Mouse (Mus musculus) T-cell, adult 2 months (primary cell): ENCODE data around the gene Ptdss2.
A peak's percentile ranks its signal among the peaks of the same experiment; 100 is the strongest.

ENCODE experiments used
- DNase-seq: peaks from one replicate; pipeline ENCODE4 v3.0.0; 2022; ENCODE audit warnings: low spot score

Ptdss2 gene

GRCm38 (mm10) chr7:141122689-141123516, 721 bp downstream of the Ptdss2 start:
- peak; percentile 86 for DNase-seq

GRCm38 (mm10) chr7:141123517-141123856, 1.3 kb downstream of the Ptdss2 start:
- DNase-seq = no peak

GRCm38 (mm10) chr7:141131024-141131820, 9.0 kb downstream of the Ptdss2 start:
- DNase-seq = peak; percentile 87

- no peak for DNase-seq
Measured at GRCm38 (mm10) chr7:141131904-141132755, 9.9 kb downstream of the Ptdss2 start.

GRCm38 (mm10) chr7:141141326-141141725, 19.1 kb downstream of the Ptdss2 start:
- no peak for DNase-seq

- DNase-seq = peak; percentile 52
Measured at GRCm38 (mm10) chr7:141143112-141143511, 20.9 kb downstream of the Ptdss2 start.

- DNase-seq = no peak
Measured at GRCm38 (mm10) chr7:141143861-141144260, 21.7 kb downstream of the Ptdss2 start.

GRCm38 (mm10) chr7:141144650-141145049, 22.5 kb downstream of the Ptdss2 start:
- DNase-seq = no peak

- DNase-seq = no peak
Measured at GRCm38 (mm10) chr7:141145403-141145802, 23.2 kb downstream of the Ptdss2 start.

- DNase-seq = no peak
Measured at GRCm38 (mm10) chr7:141146043-141146595, 23.9 kb downstream of the Ptdss2 start.

- no peak for DNase-seq
Measured at GRCm38 (mm10) chr7:141147044-141147443, 24.9 kb downstream of the Ptdss2 start.

- no peak for DNase-seq
Measured at GRCm38 (mm10) chr7:141148639-141149038, 26.5 kb downstream of the Ptdss2 start.

GRCm38 (mm10) chr7:141155362-141155761, 33.2 kb downstream of the Ptdss2 start:
- no peak for DNase-seq

GRCm38 (mm10) chr7:141164397-141164796, 42.2 kb downstream of the Ptdss2 start:
- no peak for DNase-seq

- DNase-seq = no peak
Measured at GRCm38 (mm10) chr7:141164850-141165249, 42.7 kb downstream of the Ptdss2 start.

- no peak for DNase-seq
Measured at GRCm38 (mm10) chr7:141167901-141168517, 45.8 kb downstream of the Ptdss2 start.

- peak; percentile 34 for DNase-seq
Measured at GRCm38 (mm10) chr7:141168518-141168953, 46.4 kb downstream of the Ptdss2 start.

GRCm38 (mm10) chr7:141169300-141169699, 47.1 kb downstream of the Ptdss2 start:
- no peak for DNase-seq

GRCm38 (mm10) chr7:141169866-141170265, 47.7 kb downstream of the Ptdss2 start:
- no peak for DNase-seq

GRCm38 (mm10) chr7:141172116-141173006, 50.2 kb downstream of the Ptdss2 start, which contains the start of gene Rnh1:
Gene Rnh1, minus strand, starts transcription at chr7:141172857.
- peak; percentile 86 for DNase-seq
